Mouse (Mus musculus) C2C12 (cell line): ENCODE results near the gene Galnt12. TPM values are rescaled to one million over a fixed set of nuclear protein-coding genes. Genes with fewer than 3 reads are reported as not detected.

ENCODE experiments used
- H3K27me3 ChIP-seq: one replicate; pipeline ENCODE4 v1.6.1; 2011; ENCODE audit not compliant: control insufficient read depth, insufficient read depth, insufficient read length
- H3K36me3 ChIP-seq: one replicate; pipeline ENCODE4 v1.6.1; 2011; ENCODE audit not compliant: control insufficient read depth, insufficient read depth
- H3K4me3 ChIP-seq: one replicate; pipeline ENCODE4 v1.5.1; 2011; ENCODE audit warnings: mild to moderate bottlenecking, control low read depth; ENCODE audit not compliant: poor library complexity, insufficient read depth, severe bottlenecking
- H3K79me2 ChIP-seq: one replicate; pipeline ENCODE4 v1.6.1; 2011; ENCODE audit not compliant: control insufficient read depth, insufficient read depth
- H3K79me3 ChIP-seq: one replicate; pipeline ENCODE4 v1.6.1; 2011; ENCODE audit warnings: low read depth, control low read depth
- H3ac ChIP-seq: one replicate; pipeline ENCODE3; 2011; ENCODE audit warnings: low read depth; ENCODE audit not compliant: control insufficient read depth, insufficient read length
- CEBPB ChIP-seq: IDR thresholded peaks from one replicate; pipeline ENCODE4 v1.6.1; 2011; ENCODE audit warnings: low read depth, mild to moderate bottlenecking, control low read depth, moderate library complexity
- CTCF ChIP-seq: IDR thresholded peaks from one replicate; pipeline ENCODE4 v1.5.1; 2011; ENCODE audit not compliant: control insufficient read depth, insufficient read depth, insufficient read length
- FOSL1 ChIP-seq: IDR thresholded peaks from one replicate; pipeline ENCODE4 v1.8.0; 2011; ENCODE audit warnings: mild to moderate bottlenecking, low read length; ENCODE audit not compliant: poor library complexity, insufficient read depth, severe bottlenecking
- MAX ChIP-seq: IDR thresholded peaks from one replicate; pipeline ENCODE4 v1.6.1; 2011; ENCODE audit warnings: mild to moderate bottlenecking, control low read depth
- MYOD1 ChIP-seq: IDR thresholded peaks from one replicate; pipeline ENCODE4 v1.6.1; 2011; ENCODE audit warnings: low read depth; ENCODE audit not compliant: control insufficient read depth, insufficient read length
- MYOG ChIP-seq: IDR thresholded peaks from one replicate; pipeline ENCODE4 v1.6.1; 2011; ENCODE audit not compliant: control insufficient read depth, insufficient read length; ENCODE audit errors: extremely low read depth
- USF1 ChIP-seq: IDR thresholded peaks from one replicate; pipeline ENCODE4 v1.6.1; 2011; ENCODE audit warnings: low read depth, mild to moderate bottlenecking, control low read depth, moderate library complexity
- polyA plus RNA-seq: library from polyadenylated mRNA; unstranded; fragments of >200 nt; fragmentation: generic; extraction: Trizol; gene quantifications from one replicate; pipeline ENCODE4 v1.2.1, GENCODE M21; 2012; ENCODE audit warnings: missing spikeins

The Galnt12 gene
- polyA plus RNA-seq, 1 experiment: 0.01 TPM

DNA sequence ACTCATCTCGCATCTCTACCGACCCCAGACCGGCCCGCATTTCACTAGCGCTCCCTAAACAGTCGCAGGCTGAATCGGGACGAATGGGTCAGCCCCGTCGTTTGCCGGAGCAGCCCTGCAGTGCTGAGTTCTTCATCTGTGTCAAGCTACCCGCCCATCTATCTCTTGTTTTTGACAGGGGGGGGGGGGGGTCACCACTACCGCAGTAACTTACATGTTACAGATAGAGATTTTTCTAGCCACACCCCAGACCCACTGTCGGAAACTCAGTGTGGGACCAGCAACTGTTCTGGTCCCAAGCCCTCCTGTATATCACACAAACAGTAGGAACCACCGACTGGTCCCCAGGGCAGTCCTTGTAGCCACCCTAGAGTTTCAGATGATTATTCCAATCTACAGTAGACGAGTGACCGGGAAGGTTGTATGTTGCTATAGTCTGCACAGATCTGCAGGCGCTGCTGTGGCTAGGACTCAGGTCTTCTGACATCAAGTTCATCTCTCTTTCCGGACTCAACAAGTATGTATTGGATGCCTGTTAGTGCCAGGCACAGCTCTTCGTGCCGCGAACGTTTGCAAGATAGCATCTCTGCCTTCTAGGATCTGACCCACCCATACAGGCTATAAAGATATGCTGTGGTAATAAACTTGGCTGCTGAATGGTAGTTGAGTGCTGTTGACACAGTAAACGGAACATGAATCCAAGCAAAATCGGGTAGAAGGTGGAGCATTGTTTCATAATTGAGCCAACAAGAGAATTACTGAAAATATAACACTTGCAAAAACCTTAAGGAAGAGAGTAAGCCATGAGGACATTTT, 34.0 kb upstream of the Galnt12 start:
- Histone ChIP-seq H3K27me3 (no peaks in the 10 kb centered on the region), H3K4me3 (no peak overlapping the region), H3K79me2 (no peaks in the 10 kb centered on the region), H3K79me3 (no peaks in the 10 kb centered on the region), H3K36me3 (no peaks in the 10 kb centered on the region), H3ac (no peak overlapping the region)
- no peak for TF ChIP-seq MAX
- TF ChIP-seq FOSL1: no peak
- TF ChIP-seq MYOG: no peak
- TF ChIP-seq CTCF: no peak
- TF ChIP-seq MYOD1: no peak
- TF ChIP-seq USF1: no peak
- TF ChIP-seq CEBPB: no peak

DNA sequence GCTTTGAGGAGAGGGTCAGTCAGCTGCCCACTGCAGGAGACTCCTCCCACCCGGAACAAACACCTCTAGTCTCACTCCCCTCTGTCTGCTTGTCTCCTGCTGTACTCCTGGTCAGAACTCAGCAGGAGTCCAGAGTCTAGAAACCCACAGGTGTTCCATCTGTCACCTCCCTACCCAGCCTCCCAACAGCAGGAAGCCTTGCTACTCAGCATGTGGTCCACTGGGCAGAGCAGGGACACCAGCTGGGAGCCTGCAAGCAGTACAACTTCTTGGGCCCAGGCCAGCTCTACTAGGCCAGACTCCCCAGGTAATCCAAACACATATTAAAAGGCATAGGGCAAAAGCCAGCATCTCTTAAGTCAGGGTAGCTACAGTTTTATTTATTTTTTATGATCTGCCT, 30.8 kb upstream of the Galnt12 start:
- Histone ChIP-seq H3K27me3 (no peaks in the 10 kb centered on the region), H3K79me2 (no peaks in the 10 kb centered on the region), H3K36me3 (no peaks in the 10 kb centered on the region), H3ac (no peak overlapping the region), H3K79me3 (no peaks in the 10 kb centered on the region), H3K4me3 (no peak overlapping the region)
- TF ChIP-seq CTCF (no peak), FOSL1 (no peak), MYOD1 (no peak), CEBPB (no peak), MAX (no peak), USF1 (no peak), MYOG (no peak)

DNA sequence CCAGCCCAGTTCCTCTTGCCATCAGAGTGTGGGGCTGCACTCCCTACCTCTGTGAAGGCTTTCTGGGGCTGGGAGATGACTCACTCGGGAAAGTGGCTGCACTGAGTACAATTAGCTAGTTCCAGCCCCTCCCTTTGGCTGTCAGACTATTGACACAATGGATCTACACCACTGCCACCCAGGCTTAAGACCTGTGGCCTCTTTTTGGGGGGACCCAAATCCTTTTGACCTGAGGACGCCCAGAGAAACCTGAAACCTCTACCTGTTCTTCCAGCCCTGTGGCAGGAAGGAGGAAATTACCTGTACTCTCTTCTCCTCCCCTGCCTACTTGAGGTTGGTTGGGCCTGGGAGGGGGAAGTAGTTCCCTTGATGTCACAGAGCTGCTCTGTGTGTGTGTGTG, 16.7 kb upstream of the Galnt12 start:
- no peaks in the 10 kb centered on the region for H3K36me3 ChIP-seq
- H3K4me3 ChIP-seq: no peak overlapping the region
- no peak overlapping the region for H3ac ChIP-seq
- TF ChIP-seq CEBPB (no peak), USF1 (no peak)
- no peaks in the 10 kb centered on the region for H3K27me3 ChIP-seq
- H3K79me3 ChIP-seq: no peaks in the 10 kb centered on the region
- no peaks in the 10 kb centered on the region for H3K79me2 ChIP-seq

DNA sequence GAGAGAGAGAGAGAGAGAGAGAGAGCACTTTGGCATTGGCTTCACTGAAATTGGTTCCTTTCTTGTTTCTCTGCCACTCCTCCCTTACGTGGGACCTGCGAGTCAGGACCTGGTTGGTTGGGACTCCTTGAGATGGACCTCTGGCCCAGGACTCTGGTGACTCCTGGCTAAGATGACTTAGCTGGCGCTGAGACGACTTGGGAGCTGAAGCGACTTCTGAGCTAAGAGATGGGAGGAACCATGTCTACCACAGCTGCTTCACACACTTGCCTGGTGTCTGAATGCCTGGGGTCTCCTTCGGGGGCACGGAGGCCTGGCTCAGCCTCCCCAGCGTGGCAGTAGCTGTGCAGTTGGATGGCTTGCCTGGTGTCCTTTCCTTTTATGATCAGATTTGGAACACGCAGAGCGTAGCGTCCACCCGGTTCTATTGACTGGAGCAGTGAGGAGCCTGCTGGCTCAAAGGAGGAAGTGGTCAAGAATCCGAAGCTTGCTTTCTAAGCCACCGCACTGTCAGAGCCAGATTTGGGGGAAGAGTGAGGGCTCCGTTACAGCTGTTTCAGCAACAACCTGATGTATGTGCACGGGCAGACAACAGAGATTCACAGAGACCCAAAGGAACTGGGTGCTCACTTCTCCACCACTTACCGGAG, 11.6 kb upstream of the Galnt12 start:
- H3K4me3 ChIP-seq: no peak overlapping the region
- TF ChIP-seq MYOG: no peak
- no peak for TF ChIP-seq CEBPB
- no peak for TF ChIP-seq MYOD1
- TF ChIP-seq CTCF: no peak
- no peaks in the 10 kb centered on the region for H3K79me2 ChIP-seq
- no peaks in the 10 kb centered on the region for H3K79me3 ChIP-seq
- no peaks in the 10 kb centered on the region for H3K27me3 ChIP-seq
- no peak overlapping the region for H3ac ChIP-seq
- H3K36me3 ChIP-seq: no peaks in the 10 kb centered on the region

DNA sequence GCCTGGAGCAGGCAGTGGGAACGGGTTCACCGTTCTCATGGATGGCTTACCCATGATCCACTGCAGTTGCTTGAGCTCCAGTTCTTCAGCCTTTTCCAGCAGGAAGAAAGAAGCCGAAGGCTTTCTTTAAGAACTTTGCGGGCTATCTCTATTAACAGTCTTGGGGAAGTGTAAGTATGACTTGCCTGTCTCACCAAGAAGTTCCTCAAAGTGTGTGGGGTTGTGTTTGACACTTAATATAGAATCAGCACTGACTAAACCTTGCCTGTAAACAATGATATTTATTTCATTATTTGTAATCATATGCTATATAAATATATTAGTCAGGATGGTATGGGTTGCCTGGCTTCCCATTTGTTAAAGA, 11.1 kb upstream of the Galnt12 start:
- no peaks in the 10 kb centered on the region for H3K79me2 ChIP-seq
- no peak overlapping the region for H3ac ChIP-seq
- no peaks in the 10 kb centered on the region for H3K79me3 ChIP-seq
- TF ChIP-seq MYOG (no peak), MAX (no peak), MYOD1 (no peak), FOSL1 (no peak), USF1 (no peak), CTCF (no peak), CEBPB (no peak)
- no peaks in the 10 kb centered on the region for H3K27me3 ChIP-seq
- no peaks in the 10 kb centered on the region for H3K36me3 ChIP-seq
- no peak overlapping the region for H3K4me3 ChIP-seq

DNA sequence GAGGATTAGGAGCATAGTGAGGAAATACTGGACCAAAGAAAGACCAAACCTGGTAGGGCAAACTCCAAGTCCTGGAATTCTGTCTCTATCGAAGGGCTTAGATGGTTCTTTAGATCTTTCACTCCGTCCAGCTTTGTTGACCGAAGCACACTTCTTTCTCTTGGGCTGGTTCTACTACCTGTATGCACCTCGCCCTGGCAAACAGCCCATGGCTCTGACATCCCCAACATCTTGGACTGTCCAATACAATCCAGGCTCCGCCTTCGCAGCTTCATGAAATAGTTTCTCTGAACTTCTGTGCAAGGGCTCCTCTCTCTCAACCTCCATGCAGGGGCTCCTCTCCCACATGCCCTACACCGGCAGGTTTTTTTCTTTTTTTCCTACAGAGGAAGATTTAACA, 7.9 kb upstream of the Galnt12 start:
- H3K27me3 ChIP-seq: no peaks in the 10 kb centered on the region
- H3K79me3 ChIP-seq: no peaks in the 10 kb centered on the region
- no peaks in the 10 kb centered on the region for H3K36me3 ChIP-seq
- no peak for TF ChIP-seq FOSL1
- no peak for TF ChIP-seq CEBPB
- TF ChIP-seq MYOG: no peak
- TF ChIP-seq MYOD1: no peak
- no peaks in the 10 kb centered on the region for H3K79me2 ChIP-seq
- no peak overlapping the region for H3K4me3 ChIP-seq
- H3ac ChIP-seq: no peak overlapping the region
